Mouse (Mus musculus) intestine, embryonic 14.5 days (tissue): ENCODE results near the gene Foxp1. TPM values are rescaled to one million over a fixed set of nuclear protein-coding genes. Genes with fewer than 3 reads are reported as not detected.

ENCODE experiments used
- ATAC-seq: fragments of 200-750 bp; cut with Nextera tagmentation; replicated peaks from 2 replicates; pipeline ENCODE4 v1.8.0; 2017; ENCODE audit warnings: low read depth, moderate number of reproducible peaks, moderate TSS enrichment, moderate library complexity; ENCODE audit not compliant: low FRiP score, low TSS enrichment
- DNase-seq: peaks from one replicate; pipeline ENCODE4 v3.0.0-alpha.2; 2018; ENCODE audit warnings: low spot score
- H3K27ac ChIP-seq: fragments of 300-500 bp; sonication (generic); 2 replicates; pipeline ENCODE4 v1.5.1; 2014; ENCODE audit warnings: low read depth, mild to moderate bottlenecking, control low read depth
- H3K27me3 ChIP-seq: fragments of 300-500 bp; sonication (generic); replicated peaks from 2 replicates; pipeline ENCODE4 v1.6.1; 2014; ENCODE audit warnings: low read length, control low read depth; ENCODE audit not compliant: control insufficient read depth, insufficient read depth
- H3K36me3 ChIP-seq: fragments of 300-500 bp; sonication (generic); 2 replicates; pipeline ENCODE4 v1.6.1; 2014; ENCODE audit warnings: low read length, control low read depth; ENCODE audit not compliant: control insufficient read depth, insufficient read depth
- H3K4me1 ChIP-seq: fragments of 300-500 bp; sonication (generic); replicated peaks from 2 replicates; pipeline ENCODE4 v1.6.1; 2014; ENCODE audit warnings: low read length, control low read depth, mixed read lengths; ENCODE audit not compliant: control insufficient read depth, insufficient read depth
- H3K4me2 ChIP-seq: fragments of 300-500 bp; sonication (generic); 2 replicates; pipeline ENCODE4 v1.6.1; 2014; ENCODE audit warnings: low read length
- H3K4me3 ChIP-seq: fragments of 300-500 bp; sonication (generic); 2 replicates; pipeline ENCODE4 v1.5.1; 2014; ENCODE audit warnings: low read depth, low read length, control low read depth, mixed read lengths
- H3K9ac ChIP-seq: fragments of 300-500 bp; sonication (generic); 2 replicates; pipeline ENCODE4 v1.6.1; 2014; ENCODE audit warnings: mild to moderate bottlenecking, low read length
- H3K9me3 ChIP-seq: fragments of 300-500 bp; sonication (generic); 2 replicates; pipeline ENCODE4 v1.6.1; 2016; ENCODE audit warnings: low read length, control low read depth; ENCODE audit not compliant: control insufficient read depth
- WGBS: fragments of 180-500 bp; shearing (Covaris S2); extraction: QIAGEN DNeasy Blood & Tissue Kit; methylation state at CpG from one replicate; pipeline ENCODE4 v1.1.7; 2014; 5-methylcytosine and 5-hydroxymethylcytosine counted together
- polyA plus RNA-seq: library from polyadenylated mRNA; unstranded; fragments of >200 nt; fragmentation: Nextera tagmentation; extraction: Ambion mirVana; gene quantifications from 2 replicates; pipeline ENCODE4 v1.2.1, GENCODE M21; 2014

Gene Foxp1
- polyA plus RNA-seq, 1 experiment from 2014 or later: 133 TPM

- 84% methylated on average over 7 of the region's 7 CpGs for WGBS
- peaks cover 37% of the 10 kb centered on the region for H3K4me1 ChIP-seq
- no peak overlapping the region for H3K27ac ChIP-seq
- DNase-seq (no peak), ATAC-seq (no peak)
- H3K4me2 ChIP-seq: no peak overlapping the region
- H3K4me3 ChIP-seq: no peak overlapping the region
- no peaks in the 10 kb centered on the region for H3K36me3 ChIP-seq
- no peaks in the 10 kb centered on the region for H3K9me3 ChIP-seq
- H3K9ac ChIP-seq: no peak overlapping the region
- H3K27me3 ChIP-seq: no peaks in the 10 kb centered on the region
Measured at GRCm38 (mm10) chr6:99515667-99516199, 6.8 kb downstream of the Foxp1 start.

GRCm38 (mm10) chr6:99511862-99512261, 10.7 kb downstream of the Foxp1 start:
- H3K9me3 ChIP-seq: no peaks in the 10 kb centered on the region
- DNase-seq (peak; percentile 63), ATAC-seq (0 out of 2 replicates have a peak, but pooled peaks have one; percentile 55)
- peak overlapping the region; percentile 42 for H3K4me2 ChIP-seq
- WGBS: 27% methylated on average over 6 of the region's 6 CpGs
- no peaks in the 10 kb centered on the region for H3K27me3 ChIP-seq
- peaks cover 33% of the 10 kb centered on the region for H3K4me1 ChIP-seq
- H3K36me3 ChIP-seq: 0 out of 2 replicates have a peak, but pooled peaks cover 4% of the 10 kb centered on the region
- no peak overlapping the region for H3K9ac ChIP-seq
- peak overlapping the region; percentile 61 for H3K27ac ChIP-seq
- 0 out of 2 replicates have a peak overlapping the region, but pooled peaks have one; percentile 3 for H3K4me3 ChIP-seq

DNA sequence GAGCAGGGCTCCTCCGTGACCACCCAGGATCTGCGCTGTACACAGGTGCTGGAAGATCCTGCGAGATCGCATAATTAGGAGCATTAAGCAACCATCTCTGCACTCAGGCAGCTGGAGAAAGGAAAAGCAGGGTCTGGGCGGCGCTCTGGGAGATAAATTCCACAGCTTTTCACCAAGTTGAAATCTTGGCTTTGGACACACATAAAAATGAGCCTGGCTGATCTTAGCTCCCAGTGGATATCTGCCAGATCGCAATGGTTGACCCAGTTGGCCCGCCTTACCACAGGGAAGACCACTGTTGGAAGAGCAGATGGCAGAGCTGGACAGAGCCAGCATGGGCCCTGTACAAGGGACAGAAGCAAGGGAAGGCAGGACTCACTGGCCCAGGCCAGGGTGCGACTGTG, 13.3 kb downstream of the Foxp1 start:
- 78% methylated on average over 9 of the region's 9 CpGs for WGBS
- H3K4me1 ChIP-seq: peaks cover 28% of the 10 kb centered on the region
- DNase-seq (no peak), ATAC-seq (no peak)
- H3K4me2 ChIP-seq: no peak overlapping the region
- H3K9ac ChIP-seq: no peak overlapping the region
- H3K36me3 ChIP-seq: peaks cover 21% of the 10 kb centered on the region; the same call in 1 of the 2 replicates
- no peaks in the 10 kb centered on the region for H3K9me3 ChIP-seq
- H3K4me3 ChIP-seq: no peak overlapping the region
- H3K27ac ChIP-seq: no peak overlapping the region; the same call in 1 of the 2 replicates
- H3K27me3 ChIP-seq: no peaks in the 10 kb centered on the region

DNA sequence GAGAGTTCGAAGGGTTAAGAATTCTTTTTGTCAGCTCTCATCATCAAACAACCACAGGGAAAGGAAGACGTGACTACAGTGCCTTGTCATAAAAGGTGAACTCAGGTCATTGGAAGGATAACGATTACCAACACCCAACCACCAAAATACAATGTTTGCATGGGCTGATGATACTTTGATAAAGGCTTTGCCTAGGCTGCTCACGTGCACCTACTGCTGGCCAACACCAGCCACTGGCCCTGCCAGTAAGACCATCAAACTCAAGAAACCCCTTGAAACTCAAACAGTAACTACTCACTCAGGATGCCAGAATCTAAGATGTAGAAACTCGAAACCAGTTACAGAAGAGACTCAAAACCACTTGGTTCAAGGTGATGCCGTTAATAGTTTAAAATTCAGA, 15.7 kb downstream of the Foxp1 start:
- no peaks in the 10 kb centered on the region for H3K27me3 ChIP-seq
- no peak overlapping the region for H3K27ac ChIP-seq
- H3K9me3 ChIP-seq: no peaks in the 10 kb centered on the region
- WGBS: 78% methylated on average over 6 of the region's 6 CpGs
- ATAC-seq (no peak), DNase-seq (no peak)
- H3K4me2 ChIP-seq: no peak overlapping the region
- peaks cover 28% of the 10 kb centered on the region; the same call in 1 of the 2 replicates for H3K36me3 ChIP-seq
- H3K4me3 ChIP-seq: no peak overlapping the region
- no peak overlapping the region for H3K9ac ChIP-seq
- H3K4me1 ChIP-seq: peaks cover 12% of the 10 kb centered on the region

DNA sequence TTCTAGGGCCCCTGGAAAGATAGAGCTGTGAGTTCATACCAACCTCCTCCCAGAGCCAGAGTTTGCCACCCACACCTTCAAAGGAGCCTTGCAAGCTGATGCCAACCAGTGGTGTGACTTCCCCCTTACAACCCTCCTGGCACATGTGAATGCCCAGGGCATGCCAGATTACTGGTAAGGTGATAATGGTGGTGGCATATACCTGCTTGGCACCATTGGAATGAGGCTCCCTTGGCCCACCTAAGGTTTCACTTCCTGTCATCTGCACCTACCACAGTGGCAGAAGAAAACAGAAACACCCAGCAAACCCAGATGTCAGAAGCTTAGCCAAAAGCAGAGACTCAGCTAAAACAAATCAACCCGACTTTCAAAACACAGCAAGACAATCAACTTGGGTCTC, 18.8 kb downstream of the Foxp1 start:
- DNase-seq (no peak), ATAC-seq (no peak)
- no peak overlapping the region for H3K9ac ChIP-seq
- H3K4me3 ChIP-seq: no peak overlapping the region
- no peak overlapping the region for H3K27ac ChIP-seq
- 88% methylated on average over 1 of the region's 1 CpGs for whole genome bisulfite sequencing
- no peak overlapping the region for H3K4me2 ChIP-seq
- H3K27me3 ChIP-seq: no peaks in the 10 kb centered on the region
- peaks cover 24% of the 10 kb centered on the region; the same call in 1 of the 2 replicates for H3K36me3 ChIP-seq
- no peaks in the 10 kb centered on the region for H3K4me1 ChIP-seq
- no peaks in the 10 kb centered on the region for H3K9me3 ChIP-seq

DNA sequence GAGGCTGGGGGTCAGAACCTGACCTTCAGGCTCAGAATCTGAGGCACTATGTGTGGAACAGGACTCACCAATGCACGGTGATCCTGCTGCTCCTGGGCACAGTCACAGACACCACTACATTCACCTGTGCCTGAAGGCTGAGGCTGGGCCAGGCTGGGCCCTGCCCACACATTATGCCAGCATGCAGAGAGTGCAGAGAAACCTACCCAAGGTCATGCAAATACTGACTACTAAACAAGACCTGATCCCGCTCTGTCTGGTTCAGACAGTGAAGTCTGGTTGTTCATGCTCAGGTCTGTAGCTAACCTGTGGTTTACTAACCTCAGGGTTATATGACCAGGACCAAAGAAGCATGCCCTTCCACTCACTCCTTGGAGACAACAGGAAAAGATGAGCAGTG, 19.8 kb downstream of the Foxp1 start:
- H3K36me3 ChIP-seq: peaks cover 24% of the 10 kb centered on the region; the same call in 1 of the 2 replicates
- H3K4me1 ChIP-seq: peaks cover 2% of the 10 kb centered on the region; the same call in 1 of the 2 replicates
- no peak overlapping the region for H3K9ac ChIP-seq
- no peak overlapping the region for H3K4me2 ChIP-seq
- H3K27me3 ChIP-seq: no peaks in the 10 kb centered on the region
- no peaks in the 10 kb centered on the region for H3K9me3 ChIP-seq
- H3K27ac ChIP-seq: no peak overlapping the region
- no peak overlapping the region for H3K4me3 ChIP-seq
- no peak for ATAC-seq
- no peak for DNase-seq
- 80% methylated on average over 2 of the region's 2 CpGs for WGBS

GRCm38 (mm10) chr6:99502314-99502713, 20.2 kb downstream of the Foxp1 start:
- H3K27ac ChIP-seq: no peak overlapping the region
- 88% methylated on average over 6 of the region's 6 CpGs for WGBS

DNA sequence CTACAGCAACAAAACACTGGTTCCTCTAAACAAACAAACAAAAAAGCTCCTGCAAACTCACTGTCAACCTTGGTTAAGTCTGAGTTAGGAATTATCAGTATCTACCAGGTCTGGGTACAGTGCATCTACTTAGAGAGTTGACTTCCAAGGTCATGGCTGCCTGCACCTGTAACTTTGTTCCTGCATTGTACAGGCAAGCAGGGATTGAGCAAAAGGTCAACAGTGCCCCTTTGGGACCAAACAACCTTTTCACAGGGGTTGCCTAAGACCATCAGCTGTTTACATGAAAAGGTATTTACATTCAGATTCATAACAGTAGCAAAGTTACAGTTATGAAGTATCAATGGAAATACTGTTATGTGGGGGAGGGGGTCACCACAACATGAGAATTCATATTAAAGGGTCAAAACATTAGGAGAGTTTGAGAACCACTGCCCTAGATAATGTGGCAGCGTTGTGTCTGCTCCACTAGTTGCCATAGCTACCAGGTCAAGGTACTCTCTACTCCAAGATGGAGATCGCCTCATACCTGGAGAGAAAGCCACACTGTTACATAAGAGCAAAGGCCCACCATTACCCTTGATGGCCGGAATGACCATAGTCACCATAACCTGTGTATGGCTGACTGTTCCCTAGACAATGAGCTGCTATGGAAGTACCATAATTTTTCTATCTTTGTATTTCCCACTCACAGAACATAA, 21.8 kb downstream of the Foxp1 start:
- H3K9me3 ChIP-seq: no peaks in the 10 kb centered on the region
- no peaks in the 10 kb centered on the region for H3K27me3 ChIP-seq
- no peak overlapping the region for H3K4me2 ChIP-seq
- no peak overlapping the region for H3K9ac ChIP-seq
- peaks cover 15% of the 10 kb centered on the region; the same call in 1 of the 2 replicates for H3K36me3 ChIP-seq
- 88% methylated on average over 3 of the region's 3 CpGs for WGBS
- ATAC-seq (no peak), DNase-seq (no peak)
- H3K4me3 ChIP-seq: no peak overlapping the region
- H3K27ac ChIP-seq: no peak overlapping the region
- peaks cover 12% of the 10 kb centered on the region; the same call in 1 of the 2 replicates for H3K4me1 ChIP-seq

More at GRCm38 (mm10) chr6:99502314-99502713, 20.2 kb downstream of the Foxp1 start:
- no peak overlapping the region for H3K4me2 ChIP-seq
- ATAC-seq: no peak
- no peaks in the 10 kb centered on the region for H3K27me3 ChIP-seq
- H3K9me3 ChIP-seq: no peaks in the 10 kb centered on the region
- no peak overlapping the region for H3K4me3 ChIP-seq
- no peak overlapping the region for H3K9ac ChIP-seq
- no peak for DNase-seq
- peaks cover 24% of the 10 kb centered on the region; the same call in 1 of the 2 replicates for H3K36me3 ChIP-seq
- H3K4me1 ChIP-seq: peaks cover 7% of the 10 kb centered on the region; the same call in 1 of the 2 replicates
